Mouse (Mus musculus) natural killer cell, adult 2 months (primary cell): ENCODE data around the gene Atp6v0c.
"Not testable (repeated sequence)": the region's sequence is repeated elsewhere in the genome, so short reads cannot be mapped to it uniquely, and the experiment has no call there.

Experiments used
- DNase-seq, 2 experiments: peaks; one replicate each; pipeline ENCODE4 v3.0.0; 2022; ENCODE audit warnings: low spot score in 2 of 2

The Atp6v0c gene

DNA sequence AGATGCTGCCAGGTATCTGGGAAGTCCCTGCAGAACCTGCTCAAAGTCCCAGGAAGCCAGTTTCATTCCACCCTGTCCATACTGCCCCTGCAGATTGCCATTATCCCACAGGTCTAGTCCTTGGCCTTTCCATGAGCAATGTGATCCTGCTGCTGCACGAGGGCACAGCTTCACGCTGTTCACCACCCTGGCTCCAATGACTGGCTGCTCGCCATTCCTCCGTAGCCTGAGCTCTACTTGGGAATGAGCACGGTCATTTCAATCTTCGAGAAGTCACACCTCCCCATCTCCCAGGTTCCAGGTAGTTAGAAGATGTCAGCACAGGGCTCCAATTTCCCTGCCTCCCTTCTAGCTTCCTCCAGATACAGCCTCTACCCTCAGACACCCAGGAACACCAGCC is 12.4 kb downstream of the Atp6v0c start:
- no peak for DNase-seq

DNA sequence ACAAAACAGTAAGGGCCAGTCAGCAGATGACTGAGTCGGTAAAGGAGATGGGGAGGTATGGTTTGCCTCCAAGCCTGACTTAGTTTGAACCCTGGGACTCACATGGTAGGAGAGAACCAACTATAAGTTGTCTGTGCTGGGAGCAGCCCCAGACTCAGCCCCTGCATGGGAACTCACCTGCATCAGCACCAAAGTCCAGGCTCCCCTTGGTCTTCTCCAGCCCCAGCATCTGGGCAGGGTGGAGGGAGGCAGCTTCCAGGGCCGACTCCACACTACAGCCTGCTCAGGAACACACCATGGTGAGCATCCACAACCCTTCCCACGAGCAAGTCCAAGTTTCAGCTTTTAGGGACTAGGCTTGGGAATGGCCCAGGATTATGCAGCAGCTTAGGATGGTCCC is 13.1 kb downstream of the Atp6v0c start:
- no peak for DNase-seq

DNA sequence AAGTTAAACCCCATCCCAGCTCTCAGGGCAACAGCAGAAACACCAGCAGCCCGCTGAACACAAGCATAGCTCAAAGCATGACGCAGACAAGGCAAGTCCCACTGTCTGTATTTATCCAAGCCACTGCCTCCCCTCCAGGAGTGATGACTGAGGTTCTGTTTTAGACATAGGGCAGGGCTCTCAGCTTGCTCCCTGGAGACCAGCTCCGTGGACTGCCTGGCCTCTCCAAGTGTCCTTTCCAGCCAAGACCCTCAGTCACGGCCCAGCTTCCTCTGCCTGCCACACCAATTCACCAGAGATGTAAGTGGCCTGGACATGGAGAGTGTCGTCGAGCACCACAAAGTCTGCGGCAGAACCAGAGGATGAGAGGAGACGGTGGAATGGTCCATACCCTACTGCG is 13.8 kb downstream of the Atp6v0c start:
- DNase-seq, result no peak

DNA sequence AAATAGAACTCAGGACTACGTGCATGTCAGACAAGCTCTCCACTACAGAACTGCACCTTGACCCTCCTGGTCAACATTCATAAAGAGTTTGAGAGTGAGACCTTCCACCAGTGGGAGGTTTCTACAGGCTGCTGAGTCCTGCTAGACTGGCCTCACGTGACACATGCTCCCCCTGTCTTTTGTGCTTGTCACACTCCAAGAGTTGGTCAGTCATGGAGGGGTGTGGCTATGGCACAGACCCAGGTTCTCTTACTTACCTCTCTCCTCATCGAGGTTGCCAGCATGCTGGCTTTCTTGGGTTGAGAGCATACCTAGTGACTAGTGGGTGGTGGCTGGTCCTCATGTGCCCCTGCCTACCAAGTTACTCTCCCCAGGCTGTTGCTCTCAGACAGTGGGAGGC is 15.0 kb downstream of the Atp6v0c start:
- DNase-seq, result no peak

DNA sequence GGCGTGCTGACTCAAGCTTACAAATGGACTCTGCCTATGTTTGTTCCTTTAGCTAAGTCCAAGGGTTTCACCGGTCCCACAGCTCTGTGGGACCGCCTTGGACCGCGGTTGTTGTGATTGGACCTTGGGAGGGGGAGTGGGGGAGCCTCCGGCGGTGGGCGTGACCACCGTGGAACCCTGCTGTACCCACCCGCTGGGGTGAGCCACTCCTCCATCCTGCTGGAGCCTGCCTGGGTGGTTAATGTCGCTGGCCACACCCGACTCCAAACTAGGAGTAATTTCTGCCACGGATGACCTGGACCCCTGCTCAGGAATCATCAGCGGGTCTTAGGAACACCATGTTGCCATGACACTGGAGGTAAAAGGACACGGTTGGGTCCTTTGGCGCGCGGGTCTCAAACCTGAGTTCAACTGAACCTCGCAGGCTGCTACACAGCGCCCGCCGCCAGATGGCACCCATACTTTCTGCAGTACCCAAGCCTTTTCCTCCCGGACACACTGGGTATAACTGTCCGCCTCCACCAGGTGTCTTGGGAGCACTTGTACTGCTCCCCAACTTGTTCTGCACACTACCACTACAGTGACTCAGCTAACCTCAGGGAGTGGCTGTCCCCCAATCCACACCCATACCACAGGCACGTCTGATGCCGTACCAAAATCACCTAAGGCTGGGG is 17.5 kb downstream of the Atp6v0c start:
- DNase-seq, result peak; percentile 82 to 85

DNA sequence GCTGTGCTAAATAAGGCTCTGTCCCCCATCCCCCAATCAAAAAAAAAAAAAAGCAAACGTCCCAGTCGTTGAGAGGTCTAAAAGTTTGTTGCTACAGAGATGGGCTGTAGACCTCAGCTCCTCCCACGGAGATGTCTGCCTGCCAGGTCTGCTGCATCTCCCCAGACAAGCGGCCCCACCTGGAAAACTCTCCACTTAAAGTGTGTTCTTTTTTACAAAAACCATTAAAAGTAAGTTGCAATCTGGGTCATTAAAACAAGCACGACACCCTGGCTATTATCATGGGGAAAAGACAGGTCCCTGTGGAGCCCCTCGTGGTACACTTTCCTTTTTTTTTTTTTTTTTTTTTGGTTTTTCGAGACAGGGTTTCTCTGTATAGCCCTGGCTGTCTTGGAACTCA is 18.1 kb downstream of the Atp6v0c start:
- DNase-seq, result no peak

DNA sequence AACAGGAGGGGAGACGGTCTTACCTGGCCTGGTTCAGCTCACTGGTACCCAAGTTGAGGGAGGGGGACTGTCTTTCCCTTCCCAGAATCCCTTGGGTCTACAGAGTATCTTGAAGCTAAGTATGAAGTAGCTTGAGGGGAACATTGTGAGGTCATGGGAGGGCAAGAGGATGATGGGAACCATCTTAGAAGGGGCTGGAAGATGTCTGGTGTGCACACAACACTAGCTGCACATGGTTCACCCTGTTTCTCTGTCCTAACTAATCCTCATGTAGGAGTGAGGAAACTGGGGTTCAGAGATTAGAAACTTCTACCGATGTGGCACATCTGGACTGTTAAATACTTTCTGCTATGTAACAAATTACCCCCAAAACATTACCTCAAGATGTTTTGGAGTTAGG is 18.7 kb downstream of the Atp6v0c start, which contains the start of gene Pdpk1:
Gene Pdpk1 (minus strand): TSS at position 101 of the 400 bp plus-strand sequence.
- no peak for DNase-seq

DNA sequence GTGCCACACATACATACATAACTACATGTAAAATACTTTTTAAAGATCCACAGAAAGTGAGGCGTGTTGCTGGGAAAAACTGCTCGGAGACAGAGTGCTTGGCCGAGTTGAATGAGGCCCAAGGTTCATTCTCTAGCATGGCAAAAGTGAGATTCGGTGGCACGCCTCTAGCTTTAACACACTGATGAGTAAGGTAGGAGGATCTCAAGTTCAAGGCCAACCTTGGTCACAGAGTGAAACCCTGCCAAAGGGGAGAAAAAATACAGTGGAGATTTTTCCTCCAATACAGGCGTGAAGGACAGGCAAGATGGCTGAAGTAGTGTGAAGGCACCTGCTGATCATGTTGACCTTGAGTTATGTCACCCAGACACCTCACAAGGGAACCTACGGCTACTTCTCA is 20.1 kb downstream of the Atp6v0c start:
- no peak for DNase-seq

DNA sequence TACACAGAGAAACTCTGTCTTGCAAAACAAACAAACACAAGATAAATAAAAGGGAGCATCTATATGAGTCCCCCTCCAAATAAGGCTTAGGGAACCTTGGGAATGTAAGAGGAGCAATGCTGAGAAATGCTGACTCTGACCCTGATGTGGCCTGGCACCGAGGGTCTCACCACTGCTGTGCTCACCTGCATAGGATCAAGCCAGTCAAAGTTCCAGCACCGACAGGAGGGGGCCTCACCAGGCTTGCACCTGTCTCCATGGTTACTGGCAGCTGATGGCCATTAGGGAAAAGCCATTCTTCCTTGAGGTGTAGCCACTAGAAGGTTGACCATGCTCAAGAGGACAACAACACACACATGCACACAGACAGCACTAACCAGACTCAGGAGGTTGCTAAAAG is 26.6 kb downstream of the Atp6v0c start:
- DNase-seq, result no peak

DNA sequence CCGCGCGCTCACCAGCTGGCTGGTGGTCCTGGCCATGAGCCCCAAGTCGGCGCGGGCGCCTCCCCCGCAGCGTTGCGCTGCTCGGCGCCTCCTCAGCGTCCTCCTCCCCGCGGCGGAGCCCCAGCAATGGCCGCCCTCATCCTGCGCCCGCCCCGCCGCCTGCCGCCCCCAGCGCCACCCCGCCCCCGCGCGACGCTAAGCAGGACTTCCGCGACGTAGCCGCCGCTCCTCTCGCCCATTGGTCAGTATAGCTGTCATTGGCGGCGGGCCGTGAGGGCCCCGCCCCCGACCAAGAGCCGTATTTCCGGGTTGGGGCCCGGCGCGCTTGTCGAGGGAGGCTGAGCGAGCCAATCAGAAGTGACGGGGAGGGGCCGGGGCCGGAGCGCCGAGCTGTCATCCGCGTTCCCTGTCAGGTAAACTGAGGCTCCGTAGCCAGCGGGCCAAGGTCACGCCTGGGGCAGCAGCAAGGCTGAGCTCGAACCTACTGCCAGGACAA is 28.0 kb downstream of the Atp6v0c start:
- DNase-seq, result peak; percentile 93 to 95

DNA sequence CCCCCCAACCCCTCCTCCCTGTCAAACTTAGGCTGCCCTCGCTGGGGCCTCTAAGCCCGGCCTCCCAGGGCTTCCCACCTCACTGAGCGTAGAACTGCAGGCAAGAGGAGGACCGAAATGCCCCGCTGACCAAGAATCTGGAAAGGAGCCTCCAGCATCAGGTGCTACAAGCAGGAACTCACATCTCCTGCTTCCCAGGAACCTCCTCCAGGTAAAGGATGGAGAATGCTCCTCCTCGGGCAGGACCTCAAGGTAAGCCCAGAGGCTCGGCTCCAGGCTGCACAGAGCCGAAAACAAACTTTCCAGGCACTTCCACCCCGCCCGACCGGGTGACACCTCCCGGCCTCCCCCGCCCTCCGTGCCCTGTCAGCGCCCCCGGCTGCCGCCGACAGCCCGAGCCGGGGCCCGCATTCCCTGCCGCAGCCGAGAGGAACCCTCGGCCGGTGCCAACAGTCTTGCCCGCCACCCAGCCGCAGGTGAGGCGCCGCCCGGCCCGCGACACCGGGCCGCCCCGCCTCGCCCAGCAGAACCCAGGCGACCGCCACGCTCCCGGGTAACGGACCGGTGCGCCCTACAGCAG is 28.6 kb downstream of the Atp6v0c start:
- DNase-seq, result peak; percentile 29 to 35

DNA sequence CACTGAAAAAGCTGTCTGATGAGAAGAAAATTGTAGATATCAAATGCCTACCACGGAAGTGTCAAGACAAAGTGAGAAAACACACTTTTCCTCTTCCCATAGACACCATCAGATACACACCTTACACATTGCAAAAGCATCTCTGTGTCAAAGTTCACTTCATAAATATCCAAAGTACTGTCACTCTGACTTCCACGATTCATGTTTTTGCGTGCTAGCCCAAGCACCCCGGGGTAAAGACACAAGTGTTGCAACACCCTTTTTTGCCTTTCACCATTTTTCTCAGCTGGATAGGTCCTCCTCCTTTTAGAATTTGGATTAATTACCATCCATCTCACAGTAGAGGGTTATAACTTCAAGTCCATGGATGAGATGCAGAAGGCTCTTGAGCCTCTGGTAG is 29.5 kb downstream of the Atp6v0c start:
- no peak for DNase-seq

DNA sequence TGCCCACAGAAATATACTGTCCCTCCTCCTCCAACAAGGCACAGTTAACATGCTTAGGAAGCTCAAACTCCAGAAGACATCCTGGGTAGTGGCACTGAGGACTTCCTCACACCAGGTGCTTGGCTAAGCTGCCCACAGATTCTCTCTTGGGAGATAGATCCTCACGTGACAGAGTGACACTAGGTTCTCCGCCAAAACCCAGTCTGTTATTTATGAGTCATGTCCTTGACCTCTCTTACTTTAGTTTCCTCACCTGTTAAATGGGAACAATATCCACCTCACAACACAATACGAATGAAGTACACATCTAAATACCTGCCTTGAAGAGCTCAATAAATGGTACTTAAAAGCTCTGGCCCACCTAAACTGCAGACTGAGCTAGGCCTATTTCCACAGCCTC is 30.2 kb downstream of the Atp6v0c start:
- no peak for DNase-seq

DNA sequence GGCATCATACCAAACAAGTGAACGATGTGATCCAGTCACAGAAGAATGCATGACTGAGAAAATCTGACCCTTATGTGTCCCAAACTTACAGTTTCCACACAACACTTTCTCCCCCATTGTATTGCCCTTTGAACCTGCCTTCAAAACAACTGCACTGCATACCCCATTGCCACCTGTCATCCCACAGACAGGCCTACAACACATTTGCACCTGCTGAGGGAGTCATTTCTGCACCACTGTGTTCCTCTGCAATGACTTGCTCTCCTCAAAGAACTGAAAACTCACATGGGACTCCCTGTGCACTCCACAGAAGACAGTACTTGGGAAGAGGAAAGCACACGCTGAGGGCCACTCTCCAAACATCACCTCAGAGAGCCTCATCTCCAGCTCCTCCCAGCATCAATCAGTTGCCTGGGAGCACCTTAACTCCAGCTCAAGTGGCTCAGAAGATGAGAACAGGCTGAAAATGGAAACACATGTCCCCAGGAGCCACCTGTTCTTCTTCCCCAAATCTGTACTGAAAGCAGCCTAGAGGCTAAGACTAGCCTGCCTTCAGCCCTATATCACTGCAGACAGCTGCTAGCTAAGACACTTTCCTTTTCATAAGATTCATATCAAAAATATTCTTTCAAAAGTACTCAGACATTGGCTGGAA is 32.1 kb downstream of the Atp6v0c start:
- no peak for DNase-seq

DNA sequence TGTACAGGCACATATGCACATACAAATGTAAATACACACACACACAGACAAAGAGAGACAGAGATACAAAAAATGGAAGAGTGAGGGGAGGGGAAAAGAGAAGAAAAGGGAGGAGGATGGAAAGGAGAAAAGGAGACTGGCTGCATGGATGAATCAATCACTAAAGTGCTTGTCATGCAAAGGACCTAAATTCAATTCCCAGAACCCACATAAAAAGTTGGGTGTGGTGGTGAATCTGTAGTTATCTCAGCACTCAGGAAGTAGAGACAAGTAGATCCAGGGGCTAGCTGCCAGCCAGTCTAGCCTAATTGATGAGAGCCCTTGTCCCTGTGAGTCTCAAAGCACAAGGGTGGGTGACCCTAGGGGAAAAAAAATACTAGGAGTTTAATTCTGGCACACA is 35.4 kb downstream of the Atp6v0c start:
- DNase-seq, result no peak

DNA sequence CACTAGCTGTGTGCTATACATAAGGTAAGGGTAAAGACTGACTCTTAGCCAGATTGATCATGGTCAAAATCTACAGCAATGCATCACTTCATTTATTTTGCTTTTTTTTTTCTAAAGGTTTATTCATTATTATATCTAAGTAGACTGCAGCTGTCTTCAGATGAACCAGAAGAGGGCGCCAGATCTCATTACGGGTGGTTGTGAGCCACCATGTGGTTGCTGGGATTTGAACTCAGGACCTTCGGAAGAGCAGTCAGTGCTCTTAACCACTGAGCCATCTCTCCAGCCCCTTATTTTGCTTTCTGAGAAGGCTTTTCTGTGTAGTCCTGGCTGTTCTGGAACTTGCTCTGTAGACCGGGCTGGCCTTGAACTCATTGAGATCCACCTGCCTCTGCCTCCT is 36.6 kb downstream of the Atp6v0c start:
- peak in 1 of 2 experiments; percentile 28 for DNase-seq

DNA sequence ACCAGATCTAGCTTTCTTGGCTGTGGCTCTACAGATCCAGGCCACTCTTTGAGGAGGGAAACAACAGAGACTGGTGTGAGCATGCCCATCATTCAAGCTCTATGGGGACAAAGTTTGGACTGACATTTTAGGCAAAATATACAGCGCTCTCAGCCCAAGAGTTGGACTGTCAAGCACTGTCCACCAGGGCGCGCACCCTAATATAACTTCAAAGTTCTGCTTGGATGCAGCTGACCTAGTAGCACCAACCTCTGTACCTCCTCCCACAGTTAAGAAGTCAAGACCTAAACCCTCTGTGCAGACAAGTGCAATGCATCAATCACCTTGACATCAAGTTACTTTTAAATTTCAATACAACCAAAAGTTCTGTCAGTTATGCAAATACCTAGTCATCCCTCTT is 37.9 kb downstream of the Atp6v0c start:
- DNase-seq, result no peak

DNA sequence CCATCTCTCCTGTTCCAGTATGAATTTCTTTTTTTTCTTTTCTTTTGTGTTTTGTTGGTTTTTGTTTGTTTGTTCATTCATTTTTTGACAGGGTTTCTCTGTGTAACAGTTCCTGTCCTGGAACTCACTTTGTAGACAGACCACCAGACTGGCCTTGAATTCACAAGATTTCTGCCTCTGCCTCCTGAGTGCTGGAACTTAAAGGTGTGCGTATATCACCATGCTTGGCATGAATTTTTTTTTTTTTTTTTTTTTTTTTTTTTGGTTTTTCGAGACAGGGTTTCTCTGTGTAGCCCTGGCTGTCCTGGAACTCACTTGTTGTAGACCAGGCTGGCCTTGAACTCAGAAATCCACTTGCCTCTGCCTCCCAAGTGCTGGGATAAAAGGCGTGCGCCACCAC is 40.3 kb downstream of the Atp6v0c start:
- not testable (repeated sequence) for DNase-seq

DNA sequence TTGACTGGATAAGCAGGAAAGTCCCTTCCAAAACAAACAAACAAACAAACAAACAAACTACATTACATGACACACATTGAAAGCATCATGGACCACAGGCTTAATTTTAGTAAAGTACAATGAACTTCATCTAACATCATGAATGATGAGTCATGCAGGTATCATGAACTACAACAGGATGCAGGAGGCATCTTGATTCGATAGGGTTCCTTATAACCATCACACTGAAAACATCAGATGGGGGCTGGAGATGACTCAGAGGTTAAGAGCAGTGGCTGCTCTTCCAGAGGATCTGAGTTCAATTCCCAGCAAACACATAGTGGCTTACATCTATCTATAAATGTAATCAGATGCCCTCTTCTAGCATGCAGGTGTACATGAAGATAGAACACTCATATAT is 41.9 kb downstream of the Atp6v0c start:
- DNase-seq, result no peak

DNA sequence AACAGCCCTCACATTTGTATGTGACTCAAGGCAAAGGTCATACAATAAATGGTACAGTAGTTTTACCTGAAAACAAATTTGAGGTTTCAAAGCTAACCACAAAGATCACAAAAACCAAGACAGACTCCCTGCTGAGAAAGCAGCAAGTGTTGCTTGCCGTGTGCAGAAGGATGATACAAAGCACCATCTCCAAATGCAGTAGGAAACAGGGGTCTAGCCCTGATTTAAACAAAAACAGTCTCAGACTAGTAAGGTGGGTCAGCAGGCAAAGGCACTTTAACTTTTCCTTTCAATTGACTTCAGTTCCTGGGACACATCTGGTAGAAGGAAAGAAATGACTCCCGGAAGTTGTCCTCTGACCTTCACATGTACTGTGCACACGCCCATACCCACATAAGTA is 42.7 kb downstream of the Atp6v0c start:
- no peak for DNase-seq

DNA sequence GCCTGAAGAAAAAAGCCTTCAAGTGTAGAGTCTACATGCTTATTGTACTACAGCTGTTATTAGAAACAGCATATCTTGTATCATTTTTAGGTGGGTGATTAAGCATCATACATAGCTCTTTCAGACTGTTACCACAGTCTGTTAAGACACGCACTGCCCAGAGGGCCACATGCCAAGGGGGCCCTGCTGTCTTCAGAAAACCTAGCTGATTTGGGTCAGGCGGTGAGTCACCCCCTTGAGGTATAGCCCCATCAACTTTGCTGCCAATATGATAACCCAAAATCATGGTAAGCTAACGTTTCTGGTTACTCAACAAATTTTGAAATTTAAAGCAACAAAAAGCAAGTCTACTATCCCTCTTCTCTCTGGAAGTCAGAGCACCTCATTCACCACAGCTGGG is 50.1 kb downstream of the Atp6v0c start:
- no peak for DNase-seq
